Mouse (Mus musculus) lung, embryonic 16.5 days (tissue): ENCODE data around the gene Magea4. TPM values are rescaled to one million over a fixed set of nuclear protein-coding genes. Genes with fewer than 3 reads are reported as not detected.
A peak's percentile ranks its signal among the peaks of the same experiment; 100 is the strongest.

Experiments used
- ATAC-seq: fragments of 200-750 bp; cut with Nextera tagmentation; 2 replicates; pipeline ENCODE4 v1.8.0; 2017; ENCODE audit warnings: low read depth, mild to moderate bottlenecking, moderate library complexity
- H3K27ac ChIP-seq: fragments of 300-500 bp; sonication (generic); 2 replicates; pipeline ENCODE4 v1.5.1; 2014; ENCODE audit warnings: mild to moderate bottlenecking, control low read depth, low read length
- H3K27me3 ChIP-seq: fragments of 300-500 bp; sonication (generic); 2 replicates; pipeline ENCODE4 v1.6.1; 2014; ENCODE audit warnings: low read depth, low read length, mixed read lengths; ENCODE audit not compliant: control insufficient read depth, insufficient read depth
- H3K36me3 ChIP-seq: fragments of 300-500 bp; sonication (generic); 2 replicates; pipeline ENCODE4 v1.6.1; 2014; ENCODE audit warnings: low read length; ENCODE audit not compliant: control insufficient read depth, insufficient read depth
- H3K4me1 ChIP-seq: fragments of 300-500 bp; sonication (generic); replicated peaks from 2 replicates; pipeline ENCODE4 v1.6.1; 2014; ENCODE audit warnings: low read length, mixed read lengths; ENCODE audit not compliant: control insufficient read depth, insufficient read depth
- H3K4me2 ChIP-seq: fragments of 300-500 bp; sonication (generic); 2 replicates; pipeline ENCODE4 v1.6.1; 2014; ENCODE audit warnings: low read depth, low read length, control low read depth
- H3K4me3 ChIP-seq: fragments of 300-500 bp; sonication (generic); 2 replicates; pipeline ENCODE4 v1.5.1; 2014; ENCODE audit warnings: mild to moderate bottlenecking, low read length, control low read depth
- H3K9ac ChIP-seq: fragments of 300-500 bp; sonication (generic); 2 replicates; pipeline ENCODE4 v1.6.1; 2014; ENCODE audit warnings: low read length, control low read depth
- H3K9me3 ChIP-seq: fragments of 300-500 bp; sonication (generic); 2 replicates; pipeline ENCODE4 v1.6.1; 2016; ENCODE audit warnings: low read length; ENCODE audit not compliant: control insufficient read depth
- WGBS: fragments of 180-500 bp; shearing (Covaris S2); extraction: QIAGEN DNeasy Blood & Tissue Kit; methylation state at CpG from one replicate; pipeline ENCODE4 v1.1.7; 2014; 5-methylcytosine and 5-hydroxymethylcytosine counted together
- microRNA counts: library from miRNA; unstranded; fragments of <30 nt; microRNA quantifications from one replicate; lab custom pipeline; 2016
- microRNA-seq: library from miRNA; unstranded; fragments of <30 nt; microRNA quantifications from one replicate; pipeline ENCODE4, GENCODE M21; 2016
- polyA plus RNA-seq: library from polyadenylated mRNA; unstranded; fragments of >200 nt; fragmentation: Nextera tagmentation; extraction: Ambion mirVana; gene quantifications from 2 replicates; pipeline ENCODE4 v1.2.1, GENCODE M21; 2015

Magea4 gene
- not detected in 2 replicates for polyA plus RNA-seq

GRCm38 (mm10) chrX:72221717-72222116 lies at the start of gene Magea4:
Gene Magea4, plus strand, starts transcription at chrX:72222017.
- H3K9me3 ChIP-seq, result no peaks in the 10 kb centered on the region
- WGBS, result 54% methylated on average over 2 of the region's 2 CpGs
- H3K4me3 ChIP-seq, result no peak within 1 kb of the TSS
- no peak within 1 kb of the TSS for H3K9ac ChIP-seq
- no peaks in the 10 kb centered on the region for H3K36me3 ChIP-seq
- no peak within 1 kb of the TSS for H3K4me2 ChIP-seq
- no peaks in the 10 kb centered on the region for H3K4me1 ChIP-seq
- ATAC-seq, result no peak
- no peaks in the 10 kb centered on the region; the same call in 1 of the 2 replicates for H3K27me3 ChIP-seq
- H3K27ac ChIP-seq, result no peak within 1 kb of the TSS

DNA sequence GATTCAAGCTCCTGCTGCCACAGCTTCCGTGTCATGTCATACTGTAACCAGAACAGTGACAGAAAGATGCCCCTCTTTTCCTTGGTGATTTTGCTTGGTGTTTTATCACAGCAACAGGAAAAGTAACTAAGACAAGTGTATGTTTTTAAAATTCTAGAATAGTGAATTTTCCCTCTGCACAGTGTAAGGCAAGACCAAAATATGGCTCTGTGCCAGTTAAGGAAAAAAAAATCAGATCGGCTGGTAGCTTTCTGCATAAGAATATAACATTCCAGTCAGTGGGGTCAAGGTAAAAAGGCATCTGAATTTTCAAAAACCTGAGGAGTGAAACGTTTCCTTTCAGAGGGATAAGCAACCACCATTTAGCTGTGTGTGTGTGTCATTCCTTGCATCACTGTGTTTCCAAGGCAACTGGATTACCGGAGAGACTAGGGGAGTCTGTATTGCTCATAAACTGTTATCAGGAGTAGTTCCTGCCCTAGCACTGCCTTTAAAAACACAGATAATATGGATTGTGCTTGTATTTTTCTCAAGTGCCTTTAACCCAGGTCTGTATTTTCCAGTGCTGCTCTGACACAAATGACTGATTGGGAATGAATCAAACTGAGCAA lies 18.8 kb upstream of the Magea4 start:
- no peaks in the 10 kb centered on the region for H3K27me3 ChIP-seq
- H3K9me3 ChIP-seq, result no peaks in the 10 kb centered on the region
- WGBS, result 41% methylated on average over 4 of the region's 4 CpGs
- H3K4me2 ChIP-seq, result no peak overlapping the region
- H3K9ac ChIP-seq, result no peak overlapping the region
- ATAC-seq, result no peak
- no peak overlapping the region for H3K27ac ChIP-seq
- H3K36me3 ChIP-seq, result no peaks in the 10 kb centered on the region
- H3K4me3 ChIP-seq, result no peak overlapping the region
- H3K4me1 ChIP-seq, result no peaks in the 10 kb centered on the region

- 69% methylated on average over 10 of the region's 11 CpGs for WGBS
- Histone ChIP-seq H3K4me2 (no peak overlapping the region), H3K4me1 (no peaks in the 10 kb centered on the region), H3K36me3 (no peaks in the 10 kb centered on the region), H3K27me3 (no peaks in the 10 kb centered on the region), H3K9me3 (no peaks in the 10 kb centered on the region), H3K27ac (no peak overlapping the region), H3K9ac (no peak overlapping the region), H3K4me3 (no peak overlapping the region)
- no peak for ATAC-seq
Measured at GRCm38 (mm10) chrX:72270637-72271036, 48.8 kb downstream of the Magea4 start.

MicroRNA genes within 50 kb of the gene (microRNA counts, 519-probe panel; counts per million panel counts)
- microRNA mmu-miR-224 (lab: Ali Mortazavi, UCI) (1,826 counts per million, percentile 30 among the panel's probes with 10 or more counts), microRNA mmu-miR-452 (lab: Ali Mortazavi, UCI) (not detected)

Small RNA genes within 50 kb of the gene (microRNA-seq; reads per million reads assigned to microRNA genes)
- gene Mir224, result 409 reads per million, percentile 67 among the genes with 10 or more reads in this experiment
- gene Mir452, result 36.9 reads per million, percentile 38 among the genes with 10 or more reads in this experiment

Other genes starting within 250 kb of the Magea4 start
- 0.16 TPM in 1 of 2 replicates, not detected in the other for gene Fate1, start 249.0 kb upstream of the Magea4 start, polyA plus RNA-seq
- 0.39 and 0.55 TPM in 2 replicates for gene Cnga2, start 230.2 kb upstream of the Magea4 start, polyA plus RNA-seq
- gene Gabre, start 52.8 kb downstream of the Magea4 start, polyA plus RNA-seq, result 3.4 and 3.9 TPM in 2 replicates
- gene Magea10, start 164.8 kb downstream of the Magea4 start, polyA plus RNA-seq, result not detected in 2 replicates